8 mouse cellular contexts compared by ENCODE assay signal in the genomic region with DNA sequence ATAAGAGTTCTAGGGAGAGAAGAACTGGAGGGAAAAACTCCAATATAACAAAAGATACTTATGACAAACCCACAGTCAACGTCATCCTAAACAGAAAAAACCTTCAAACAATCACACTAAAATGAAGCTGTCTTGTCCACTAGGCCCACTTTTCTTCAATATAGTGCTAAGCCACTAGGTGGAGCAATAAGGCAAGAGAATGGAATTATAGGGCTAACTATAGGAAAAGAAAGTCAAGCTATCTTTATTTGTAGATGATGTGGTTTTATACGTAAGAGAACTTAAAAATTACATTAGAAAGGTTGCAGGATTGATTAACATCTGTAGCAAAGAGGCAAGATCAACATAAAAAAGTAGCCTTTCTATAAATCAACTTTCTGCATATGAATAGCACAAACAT.
DNase-seq lines count a peak whose midpoint lies in the region; ATAC-seq and TF ChIP-seq lines count a peak whose summit lies in the region.

No protein-coding gene starts in this region.

- no peak overlapping the region for H3K4me3 ChIP-seq in liver, embryonic 14.5 days (ENCODE audit: insufficient read depth in 1 of 2, low read depth in 2 of 2, low read length in 2 of 2)
- no peak overlapping the region for H3K4me3 ChIP-seq in liver, embryonic 11.5 days (ENCODE audit: low read depth, low read length)
- no peak overlapping the region for H3K4me3 ChIP-seq in intestine, postnatal 0 days (ENCODE audit: low read depth, low read length)

- H3K4me2 ChIP-seq in liver, embryonic 14.5 days (ENCODE audit: low read depth) = no peak overlapping the region
- H3K4me2 ChIP-seq in liver, embryonic 11.5 days = no peak overlapping the region
- H3K4me2 ChIP-seq in intestine, postnatal 0 days (replicated peaks; ENCODE audit: low read depth) = no peak overlapping the region

- no peak for TF ChIP-seq EP300 in liver, embryonic 14.5 days (IDR thresholded peaks at IDR 0.05; ENCODE audit: low read depth)

- no peaks in the 10 kb centered on the region for H3K27me3 ChIP-seq in liver, embryonic 14.5 days (ENCODE audit: control insufficient read depth, insufficient read depth, low read length)
- H3K27me3 ChIP-seq in liver, embryonic 11.5 days (replicated peaks; ENCODE audit: control insufficient read depth, insufficient read depth, low read length) = no peaks in the 10 kb centered on the region
- no peaks in the 10 kb centered on the region for H3K27me3 ChIP-seq in intestine, postnatal 0 days (replicated peaks; ENCODE audit: control insufficient read depth, insufficient read depth, low read length)

- no peak for DNase-seq in frontal cortex, postnatal 10 days (ENCODE audit: low spot score in 2 of 2)
- no peak for DNase-seq in liver, embryonic 14.5 days (ENCODE audit: low read depth in 3 of 3, low spot score in 3 of 3)
- DNase-seq in liver, embryonic 11.5 days (ENCODE audit: low spot score) = no peak
- peak; percentile 67 for DNase-seq in brain, adult 2 months (ENCODE audit: low read depth, low spot score)
- no peak for DNase-seq in urinary bladder, postnatal 25 days (ENCODE audit: low spot score)
- DNase-seq in urinary bladder, postnatal 36 days (ENCODE audit: low spot score in 2 of 2) = no peak

- H3K4me1 ChIP-seq in liver, embryonic 14.5 days (replicated peaks; ENCODE audit: control insufficient read depth in 2 of 2, insufficient read depth in 2 of 2, low read length in 1 of 2) = no peaks in the 10 kb centered on the region
- H3K4me1 ChIP-seq in liver, embryonic 11.5 days (replicated peaks; ENCODE audit: control insufficient read depth, insufficient read depth, low read length) = no peaks in the 10 kb centered on the region
- H3K4me1 ChIP-seq in intestine, postnatal 0 days (replicated peaks; ENCODE audit: control insufficient read depth, insufficient read depth, low read length) = no peaks in the 10 kb centered on the region

- H3K9me3 ChIP-seq in liver, embryonic 14.5 days (ENCODE audit: control insufficient read depth, low read length) = no peaks in the 10 kb centered on the region
- H3K9me3 ChIP-seq in liver, embryonic 11.5 days (ENCODE audit: control insufficient read depth, low read length) = no peaks in the 10 kb centered on the region
- no peaks in the 10 kb centered on the region for H3K9me3 ChIP-seq in intestine, postnatal 0 days (ENCODE audit: control insufficient read depth)

- ATAC-seq in frontal cortex, adult (ENCODE audit: low TSS enrichment) = peak; percentile 83
- no peak for ATAC-seq in liver, embryonic 14.5 days (ENCODE audit: insufficient read depth)
- ATAC-seq in liver, embryonic 11.5 days (replicated peaks; ENCODE audit: low FRiP score) = no peak
- ATAC-seq in intestine, postnatal 0 days = no peak

- TF ChIP-seq CTCF in liver, embryonic 14.5 days (IDR thresholded peaks at IDR 0.05; ENCODE audit: low read depth) = peak; percentile 24; the same call in 1 of the 2 replicates
- TF ChIP-seq CTCF in intestine, postnatal 0 days (IDR thresholded peaks at IDR 0.05; ENCODE audit: low read depth) = peak; percentile 80

- H3K36me3 ChIP-seq in liver, embryonic 14.5 days (replicated peaks; ENCODE audit: control insufficient read depth, insufficient read depth, low read depth) = no peaks in the 10 kb centered on the region
- H3K36me3 ChIP-seq in liver, embryonic 11.5 days (ENCODE audit: control insufficient read depth, insufficient read depth, low read length) = no peaks in the 10 kb centered on the region
- H3K36me3 ChIP-seq in intestine, postnatal 0 days (ENCODE audit: control insufficient read depth, insufficient read depth) = no peaks in the 10 kb centered on the region

- no peak overlapping the region for H3K27ac ChIP-seq in liver, embryonic 14.5 days
- no peak overlapping the region for H3K27ac ChIP-seq in liver, embryonic 11.5 days (ENCODE audit: low read depth, low read length)
- no peak overlapping the region for H3K27ac ChIP-seq in intestine, postnatal 0 days (ENCODE audit: low read depth, low read length)

- WGBS in liver, embryonic 14.5 days (ENCODE audit: insufficient replicate concordance) = 17% methylated on average over 2 of the region's 2 CpGs
- WGBS in liver, embryonic 11.5 days = 21% methylated on average over 2 of the region's 2 CpGs
- WGBS in intestine, postnatal 0 days = 10% methylated on average over 2 of the region's 2 CpGs

- H3K9ac ChIP-seq in liver, embryonic 14.5 days (replicated peaks) = no peak overlapping the region
- no peak overlapping the region for H3K9ac ChIP-seq in liver, embryonic 11.5 days (ENCODE audit: low read depth, low read length)
- H3K9ac ChIP-seq in intestine, postnatal 0 days (ENCODE audit: low read depth, low read length) = no peak overlapping the region
